Mouse (Mus musculus) neural tube, embryonic 11.5 days (tissue): Measurements from ENCODE around the gene Olah. TPM values are rescaled to one million over a fixed set of nuclear protein-coding genes. Genes with fewer than 3 reads are reported as not detected.

Experiments
- ATAC-seq: fragments of 200-750 bp; cut with Nextera tagmentation; 2 replicates; pipeline ENCODE4 v1.8.0; 2017; ENCODE audit warnings: moderate number of reproducible peaks, mild to moderate bottlenecking, moderate TSS enrichment, moderate library complexity; ENCODE audit not compliant: insufficient read depth, low FRiP score, low TSS enrichment
- DNase-seq: peaks from one replicate; pipeline ENCODE4 v3.0.0-alpha.2; 2015; ENCODE audit warnings: low spot score
- H3K27ac ChIP-seq: fragments of 300-500 bp; sonication (generic); 2 replicates; pipeline ENCODE4 v1.5.1; 2014; ENCODE audit warnings: low read depth, mild to moderate bottlenecking, low read length
- H3K27me3 ChIP-seq: fragments of 300-500 bp; sonication (generic); 2 replicates; pipeline ENCODE4 v1.6.1; 2014; ENCODE audit warnings: mild to moderate bottlenecking, low read length, mixed read lengths; ENCODE audit not compliant: control insufficient read depth, insufficient read depth
- H3K36me3 ChIP-seq: fragments of 300-500 bp; sonication (generic); 2 replicates; pipeline ENCODE4 v1.6.1; 2014; ENCODE audit warnings: mild to moderate bottlenecking, low read length, moderate library complexity, mixed read lengths; ENCODE audit not compliant: control insufficient read depth, insufficient read depth
- H3K4me1 ChIP-seq: fragments of 300-500 bp; sonication (generic); 2 replicates; pipeline ENCODE4 v1.6.1; 2014; ENCODE audit warnings: low read length, mixed read lengths; ENCODE audit not compliant: control insufficient read depth, insufficient read depth
- H3K4me2 ChIP-seq: fragments of 300-500 bp; sonication (generic); 2 replicates; pipeline ENCODE4 v1.6.1; 2014; ENCODE audit warnings: low read depth, mild to moderate bottlenecking, moderate library complexity
- H3K4me3 ChIP-seq: fragments of 300-500 bp; sonication (generic); 2 replicates; pipeline ENCODE4 v1.5.1; 2014; ENCODE audit warnings: low read depth, low read length
- H3K9ac ChIP-seq: fragments of 300-500 bp; sonication (generic); 2 replicates; pipeline ENCODE4 v1.6.1; 2014; ENCODE audit warnings: mild to moderate bottlenecking, low read length
- H3K9me3 ChIP-seq: fragments of 300-500 bp; sonication (generic); 2 replicates; pipeline ENCODE4 v1.6.1; 2016; ENCODE audit warnings: low read length; ENCODE audit not compliant: control insufficient read depth
- WGBS: fragments of 180-500 bp; shearing (Covaris S2); extraction: QIAGEN DNeasy Blood & Tissue Kit; methylation state at CpG from one replicate; pipeline ENCODE4 v1.1.7; 2014; 5-methylcytosine and 5-hydroxymethylcytosine counted together
- polyA plus RNA-seq: library from polyadenylated mRNA; unstranded; fragments of >200 nt; fragmentation: Nextera tagmentation; extraction: Ambion mirVana; gene quantifications from 2 replicates; pipeline ENCODE4 v1.2.1, GENCODE M21; 2014

Gene Olah
- polyA plus RNA-seq, 1 experiment from 2014 or later, result not detected

- H3K36me3 ChIP-seq, result no peaks in the 10 kb centered on the region
- no peak overlapping the region for H3K9ac ChIP-seq
- no peak for ATAC-seq
- no peak for DNase-seq
- no peak overlapping the region for H3K4me3 ChIP-seq
- 80% methylated on average over 3 of the region's 3 CpGs for WGBS
- no peaks in the 10 kb centered on the region for H3K27me3 ChIP-seq
- no peaks in the 10 kb centered on the region for H3K4me1 ChIP-seq
- no peak overlapping the region for H3K4me2 ChIP-seq
- H3K9me3 ChIP-seq, result no peaks in the 10 kb centered on the region
- H3K27ac ChIP-seq, result no peak overlapping the region
Measured at GRCm38 (mm10) chr2:3361067-3361466, 35.9 kb downstream of the Olah start.

- H3K4me2 ChIP-seq, result no peak overlapping the region
- H3K27ac ChIP-seq, result no peak overlapping the region
- no peaks in the 10 kb centered on the region for H3K27me3 ChIP-seq
- H3K4me1 ChIP-seq, result no peaks in the 10 kb centered on the region
- no peaks in the 10 kb centered on the region for H3K36me3 ChIP-seq
- H3K4me3 ChIP-seq, result no peak overlapping the region
- DNase-seq, result no peak
- no peak overlapping the region for H3K9ac ChIP-seq
- no peak for ATAC-seq
- no peaks in the 10 kb centered on the region for H3K9me3 ChIP-seq
- WGBS, result 73% methylated on average over 3 of the region's 3 CpGs
Measured at GRCm38 (mm10) chr2:3357887-3358286, 39.1 kb downstream of the Olah start.

DNA sequence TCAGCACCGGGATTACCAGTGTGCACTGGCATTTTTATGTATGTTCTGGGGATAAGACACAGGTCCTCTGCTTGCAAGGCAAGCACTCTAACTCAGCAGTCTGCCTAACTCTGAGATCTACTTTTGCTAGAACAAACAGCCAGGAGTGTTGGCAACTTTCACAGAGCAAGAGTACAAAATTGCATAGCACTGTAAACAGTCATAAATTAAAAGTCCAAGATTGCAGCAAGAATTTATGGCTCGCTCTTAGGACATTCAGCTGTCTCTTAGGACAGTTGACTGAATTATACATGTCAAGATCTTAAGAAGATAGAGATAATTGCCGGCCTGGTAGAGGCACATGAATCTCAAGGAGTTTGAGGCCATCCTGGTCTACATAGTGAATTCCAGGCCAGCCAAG, 40.7 kb downstream of the Olah start:
- H3K27ac ChIP-seq, result no peak overlapping the region
- no peaks in the 10 kb centered on the region for H3K4me1 ChIP-seq
- H3K9me3 ChIP-seq, result no peaks in the 10 kb centered on the region
- no peak for ATAC-seq
- no peaks in the 10 kb centered on the region for H3K27me3 ChIP-seq
- no peak for DNase-seq
- no peak overlapping the region for H3K4me2 ChIP-seq
- H3K9ac ChIP-seq, result no peak overlapping the region
- no peaks in the 10 kb centered on the region for H3K36me3 ChIP-seq
- WGBS, result 74% methylated on average over 3 of the region's 3 CpGs
- H3K4me3 ChIP-seq, result no peak overlapping the region

- Histone ChIP-seq H3K27me3 (no peaks in the 10 kb centered on the region), H3K9me3 (no peaks in the 10 kb centered on the region), H3K4me1 (no peaks in the 10 kb centered on the region), H3K4me3 (no peak overlapping the region), H3K9ac (no peak overlapping the region), H3K36me3 (no peaks in the 10 kb centered on the region), H3K27ac (no peak overlapping the region), H3K4me2 (no peak overlapping the region)
- DNase-seq, result no peak
- 93% methylated on average over 8 of the region's 8 CpGs for WGBS
- ATAC-seq, result no peak
Measured at GRCm38 (mm10) chr2:3355793-3356192, 41.2 kb downstream of the Olah start.

DNA sequence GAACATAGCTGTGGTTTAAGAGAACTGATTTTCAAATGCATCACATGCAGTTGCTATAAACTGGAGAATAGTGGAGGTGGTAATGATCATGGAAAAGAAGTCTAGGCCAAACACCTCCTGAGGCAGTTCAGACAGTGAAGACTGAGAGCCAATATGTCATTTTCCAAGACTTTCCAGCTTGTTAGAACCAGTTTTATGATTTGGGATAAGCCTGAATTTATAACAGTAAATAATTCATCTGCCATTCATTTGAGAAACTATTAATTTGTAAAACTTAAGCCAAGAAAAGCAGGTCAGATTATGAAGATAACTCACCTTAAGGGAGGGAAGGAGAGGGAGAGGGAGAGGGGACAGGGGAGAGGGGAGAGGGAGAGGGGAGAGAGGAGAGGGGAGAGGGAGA, 43.9 kb downstream of the Olah start:
- Histone ChIP-seq H3K27me3 (no peaks in the 10 kb centered on the region), H3K9me3 (no peaks in the 10 kb centered on the region), H3K27ac (no peak overlapping the region), H3K4me2 (no peak overlapping the region), H3K4me1 (no peaks in the 10 kb centered on the region), H3K4me3 (no peak overlapping the region), H3K36me3 (no peaks in the 10 kb centered on the region), H3K9ac (no peak overlapping the region)
- DNase-seq (no peak), ATAC-seq (no peak)

- no peak overlapping the region for H3K9ac ChIP-seq
- no peaks in the 10 kb centered on the region for H3K4me1 ChIP-seq
- H3K4me2 ChIP-seq, result no peak overlapping the region
- H3K4me3 ChIP-seq, result no peak overlapping the region
- no peak overlapping the region for H3K27ac ChIP-seq
- WGBS, result 24% methylated on average over 3 of the region's 3 CpGs
- H3K9me3 ChIP-seq, result no peaks in the 10 kb centered on the region
- ATAC-seq (no peak), DNase-seq (no peak)
- no peaks in the 10 kb centered on the region for H3K27me3 ChIP-seq
- no peaks in the 10 kb centered on the region for H3K36me3 ChIP-seq
Measured at GRCm38 (mm10) chr2:3348919-3349318, 48.1 kb downstream of the Olah start.

- Histone ChIP-seq H3K9me3 (no peaks in the 10 kb centered on the region), H3K4me2 (no peak overlapping the region), H3K9ac (no peak overlapping the region), H3K27ac (no peak overlapping the region), H3K4me1 (no peaks in the 10 kb centered on the region), H3K36me3 (no peaks in the 10 kb centered on the region), H3K27me3 (no peaks in the 10 kb centered on the region), H3K4me3 (no peak overlapping the region)
- DNase-seq (no peak), ATAC-seq (no peak)
- WGBS, result 83% methylated on average over 4 of the region's 4 CpGs
Measured at GRCm38 (mm10) chr2:3348422-3348821, 48.6 kb downstream of the Olah start.

DNA sequence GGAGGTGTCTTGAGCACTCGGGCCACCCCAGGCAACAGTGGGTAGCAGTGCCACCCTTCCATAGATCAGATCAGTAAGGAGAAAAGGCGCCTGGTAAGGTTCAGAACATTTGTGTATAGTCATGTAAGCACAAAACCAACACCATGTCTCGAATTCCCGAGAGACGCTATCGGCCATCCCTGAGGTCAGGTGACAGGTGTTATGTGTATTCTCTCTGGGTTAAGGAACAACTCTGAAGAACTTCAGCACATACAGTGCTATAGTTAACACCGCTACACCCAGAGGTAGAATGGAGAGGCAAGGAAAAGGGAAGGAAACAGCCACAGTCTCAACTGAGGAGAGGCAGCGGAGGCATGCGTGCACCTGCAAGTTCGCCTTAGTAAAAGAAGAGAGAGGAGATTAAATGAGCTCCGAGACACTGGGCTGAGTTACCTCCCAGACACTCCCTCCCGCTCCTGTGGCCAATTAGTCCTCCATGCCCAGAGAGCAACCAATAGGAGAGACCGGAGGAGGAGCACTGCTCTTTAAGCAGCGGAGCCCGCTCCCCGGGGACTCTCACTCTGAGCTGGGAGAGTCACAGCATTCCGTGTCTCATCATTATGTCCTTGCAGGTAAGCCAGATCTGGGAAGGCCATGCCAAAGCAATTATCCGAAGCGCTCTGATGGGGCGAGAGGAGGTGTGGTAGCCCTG, 61.3 kb downstream of the Olah start, which contains the start of gene Acbd7:
TSS of gene Acbd7 (plus strand) at position 558 of the 691 bp plus-strand sequence.
- peak within 1 kb of the TSS; percentile 18; the same call in 1 of the 2 replicates for H3K9ac ChIP-seq
- no peak for ATAC-seq
- peak within 1 kb of the TSS; percentile 19 for H3K4me3 ChIP-seq

GRCm38 (mm10) chr2:3333761-3334160, 63.2 kb downstream of the Olah start:
- H3K4me3 ChIP-seq, result no peak overlapping the region
- DNase-seq (no peak), ATAC-seq (no peak)
- H3K4me2 ChIP-seq, result no peak overlapping the region
- H3K27ac ChIP-seq, result no peak overlapping the region
- H3K36me3 ChIP-seq, result no peaks in the 10 kb centered on the region
- H3K4me1 ChIP-seq, result peaks cover 5% of the 10 kb centered on the region; the same call in 1 of the 2 replicates
- H3K9ac ChIP-seq, result no peak overlapping the region
- no peaks in the 10 kb centered on the region for H3K9me3 ChIP-seq
- WGBS, result 88% methylated on average over 12 of the region's 12 CpGs
- H3K27me3 ChIP-seq, result no peaks in the 10 kb centered on the region

More for the DNA sequence above, 61.3 kb downstream of the Olah start, which contains the start of gene Acbd7:
- H3K27ac ChIP-seq, result no peak within 1 kb of the TSS
- WGBS, result 4% methylated on average over 20 of the region's 20 CpGs
- DNase-seq, result peak; percentile 51
- no peaks in the 10 kb centered on the region for H3K27me3 ChIP-seq
- no peaks in the 10 kb centered on the region for H3K36me3 ChIP-seq
- peaks cover 5% of the 10 kb centered on the region; the same call in 1 of the 2 replicates for H3K4me1 ChIP-seq
- no peaks in the 10 kb centered on the region for H3K9me3 ChIP-seq
- H3K4me2 ChIP-seq, result peak within 1 kb of the TSS; percentile 47
